In genomic region chr1:119996798-119997581, GRCm38 (mm10) we compare ENCODE assay signal across 7 mouse cellular contexts. TPM values are rescaled to one million over a fixed set of nuclear protein-coding genes. Genes with fewer than 3 reads are reported as not detected.
DNase-seq lines count a peak whose midpoint lies in the region; ATAC-seq and TF ChIP-seq lines count a peak whose summit lies in the region.

TSS of gene Cfap221 (minus strand) at chr1:119997234.

- no peaks in the 10 kb centered on the region for H3K79me2 ChIP-seq in liver, adult 2 months (ENCODE audit: control insufficient read depth, insufficient read depth, low read length)

- peak within 1 kb of the TSS; percentile 60 for H3K4me2 ChIP-seq in embryonic facial prominence, embryonic 11.5 days (ENCODE audit: low read depth, low read length)
- H3K4me2 ChIP-seq in heart, embryonic 12.5 days, result peak within 1 kb of the TSS; percentile 82
- peak within 1 kb of the TSS; percentile 92 for H3K4me2 ChIP-seq in kidney, embryonic 16.5 days (replicated peaks; ENCODE audit: low read depth, low read length)
- peak within 1 kb of the TSS; percentile 73 for H3K4me2 ChIP-seq in midbrain, postnatal 0 days (ENCODE audit: low read depth, low read length, poor library complexity, severe bottlenecking)

- no peak for TF ChIP-seq CTCF in liver, adult 2 months (IDR thresholded peaks at IDR 0.05; ENCODE audit: low read depth, low read length)
- TF ChIP-seq CTCF in midbrain, postnatal 0 days (IDR thresholded peaks at IDR 0.05), result no peak
- no peak for TF ChIP-seq CTCF in testis, adult 2 months (IDR thresholded peaks at IDR 0.05; ENCODE audit: control insufficient read depth, insufficient read depth, insufficient replicate concordance, low read depth, low read length)

- DNase-seq in adrenal gland, postnatal 10 days, result peak; percentile 81
- peak; percentile 90 for DNase-seq in embryonic facial prominence, embryonic 11.5 days (ENCODE audit: low spot score)
- DNase-seq in liver, adult 2 months (ENCODE audit: extremely low read depth, low read depth, low spot score), result peak; percentile 12
- DNase-seq in midbrain, postnatal 0 days (ENCODE audit: low spot score), result peak; percentile 81

- no peaks in the 10 kb centered on the region for H3K9me3 ChIP-seq in embryonic facial prominence, embryonic 11.5 days (replicated peaks; ENCODE audit: control insufficient read depth, low read length)
- H3K9me3 ChIP-seq in heart, embryonic 12.5 days (replicated peaks), result peaks cover 3% of the 10 kb centered on the region; the same call in 1 of the 2 replicates
- no peaks in the 10 kb centered on the region for H3K9me3 ChIP-seq in kidney, embryonic 16.5 days (ENCODE audit: low read length)
- no peaks in the 10 kb centered on the region for H3K9me3 ChIP-seq in midbrain, postnatal 0 days (ENCODE audit: low read length)

- H3K4me1 ChIP-seq in embryonic facial prominence, embryonic 11.5 days (ENCODE audit: control insufficient read depth, insufficient read depth, low read length), result no peaks in the 10 kb centered on the region
- no peaks in the 10 kb centered on the region; the same call in 1 of the 2 replicates for H3K4me1 ChIP-seq in heart, embryonic 12.5 days (replicated peaks)
- H3K4me1 ChIP-seq in kidney, embryonic 16.5 days (ENCODE audit: insufficient read depth, low read length), result peaks cover 6% of the 10 kb centered on the region; the same call in 1 of the 2 replicates
- H3K4me1 ChIP-seq in liver, adult 2 months (ENCODE audit: control insufficient read depth, insufficient read depth, low read length), result no peaks in the 10 kb centered on the region
- 0 out of 2 replicates have a peak, but pooled peaks cover 3% of the 10 kb centered on the region for H3K4me1 ChIP-seq in midbrain, postnatal 0 days (ENCODE audit: insufficient read depth, low read length)
- peaks cover 9% of the 10 kb centered on the region for H3K4me1 ChIP-seq in testis, adult 2 months (ENCODE audit: control insufficient read depth, insufficient read depth, low read length)

- TF ChIP-seq POLR2A in liver, adult 2 months (IDR thresholded peaks at IDR 0.05; ENCODE audit: extremely low read depth, insufficient read depth, low read length), result no peak
- peak; percentile 79 for TF ChIP-seq POLR2A in testis, adult 2 months (IDR thresholded peaks at IDR 0.05; ENCODE audit: control insufficient read depth, low read depth, low read length)

- peak; percentile 93 for ATAC-seq in embryonic facial prominence, embryonic 11.5 days (replicated peaks; ENCODE audit: insufficient number of reproducible peaks, low FRiP score, low TSS enrichment, low read depth)
- peak; percentile 73 for ATAC-seq in heart, embryonic 12.5 days (ENCODE audit: insufficient number of reproducible peaks, low FRiP score)
- peak; percentile 96 for ATAC-seq in kidney, embryonic 16.5 days (ENCODE audit: low FRiP score, low TSS enrichment)
- peak; percentile 80 for ATAC-seq in midbrain, postnatal 0 days (ENCODE audit: low FRiP score)

- no peak within 1 kb of the TSS for H3K27ac ChIP-seq in embryonic facial prominence, embryonic 11.5 days (replicated peaks; ENCODE audit: low read depth, low read length)
- H3K27ac ChIP-seq in heart, embryonic 12.5 days (ENCODE audit: poor library complexity, severe bottlenecking), result no peak within 1 kb of the TSS
- no peak within 1 kb of the TSS for H3K27ac ChIP-seq in kidney, embryonic 16.5 days (ENCODE audit: low read length)
- no peak within 1 kb of the TSS for H3K27ac ChIP-seq in liver, adult 2 months (replicated peaks; ENCODE audit: insufficient read depth, low read depth, low read length)
- no peak within 1 kb of the TSS for H3K27ac ChIP-seq in midbrain, postnatal 0 days (ENCODE audit: low read depth, low read length)
- H3K27ac ChIP-seq in testis, adult 2 months (ENCODE audit: control insufficient read depth, insufficient read depth, low read depth, low read length), result peak within 1 kb of the TSS; percentile 85

- H3K4me3 ChIP-seq in embryonic facial prominence, embryonic 11.5 days (ENCODE audit: low read depth, low read length), result peak within 1 kb of the TSS; percentile 34
- H3K4me3 ChIP-seq in heart, embryonic 12.5 days, result peak within 1 kb of the TSS; percentile 52
- peak within 1 kb of the TSS; percentile 67 for H3K4me3 ChIP-seq in kidney, embryonic 16.5 days (ENCODE audit: low read length)
- peak within 1 kb of the TSS; percentile 13 for H3K4me3 ChIP-seq in liver, adult 2 months (ENCODE audit: insufficient read depth, low read depth, low read length)
- peak within 1 kb of the TSS; percentile 36 for H3K4me3 ChIP-seq in midbrain, postnatal 0 days (ENCODE audit: low read depth, low read length)
- peak within 1 kb of the TSS; percentile 96 for H3K4me3 ChIP-seq in testis, adult 2 months (ENCODE audit: control insufficient read depth, low read depth, low read length)

- H3K36me3 ChIP-seq in embryonic facial prominence, embryonic 11.5 days (replicated peaks; ENCODE audit: control insufficient read depth, insufficient read depth, low read depth, low read length), result no peaks in the 10 kb centered on the region
- no peaks in the 10 kb centered on the region for H3K36me3 ChIP-seq in heart, embryonic 12.5 days
- no peaks in the 10 kb centered on the region for H3K36me3 ChIP-seq in kidney, embryonic 16.5 days (ENCODE audit: insufficient read depth, low read length)
- H3K36me3 ChIP-seq in liver, adult 2 months (ENCODE audit: control insufficient read depth, insufficient read depth, low read length), result no peaks in the 10 kb centered on the region
- no peaks in the 10 kb centered on the region for H3K36me3 ChIP-seq in midbrain, postnatal 0 days (ENCODE audit: insufficient read depth, low read length)
- H3K36me3 ChIP-seq in testis, adult 2 months (ENCODE audit: control insufficient read depth, insufficient read depth, low read length), result no peaks in the 10 kb centered on the region

- WGBS in embryonic facial prominence, embryonic 11.5 days, result 5% methylated on average over 30 of the region's 30 CpGs
- 5% methylated on average over 30 of the region's 30 CpGs for WGBS in heart, embryonic 12.5 days
- WGBS in kidney, embryonic 16.5 days, result 6% methylated on average over 30 of the region's 30 CpGs
- WGBS in liver, adult 2 months, result 6% methylated on average over 30 of the region's 30 CpGs
- 5% methylated on average over 30 of the region's 30 CpGs for WGBS in midbrain, postnatal 0 days

- H3K9ac ChIP-seq in embryonic facial prominence, embryonic 11.5 days (replicated peaks; ENCODE audit: low read length), result 0 out of 2 replicates have a peak within 1 kb of the TSS, but pooled peaks have one; percentile 14
- H3K9ac ChIP-seq in heart, embryonic 12.5 days, result peak within 1 kb of the TSS; percentile 17; the same call in 1 of the 2 replicates
- H3K9ac ChIP-seq in kidney, embryonic 16.5 days (replicated peaks; ENCODE audit: low read length), result peak within 1 kb of the TSS; percentile 62
- H3K9ac ChIP-seq in liver, adult 2 months (ENCODE audit: low read depth, low read length), result no peak within 1 kb of the TSS
- no peak within 1 kb of the TSS; the same call in 1 of the 2 replicates for H3K9ac ChIP-seq in midbrain, postnatal 0 days (replicated peaks; ENCODE audit: low read length, poor library complexity, severe bottlenecking)

- H3K27me3 ChIP-seq in embryonic facial prominence, embryonic 11.5 days (ENCODE audit: control insufficient read depth, insufficient read depth, low read length), result no peaks in the 10 kb centered on the region
- no peaks in the 10 kb centered on the region for H3K27me3 ChIP-seq in heart, embryonic 12.5 days (replicated peaks)
- no peaks in the 10 kb centered on the region for H3K27me3 ChIP-seq in kidney, embryonic 16.5 days (ENCODE audit: insufficient read depth, low read length)
- H3K27me3 ChIP-seq in liver, adult 2 months (ENCODE audit: control insufficient read depth, insufficient read depth, low read length), result no peaks in the 10 kb centered on the region
- no peaks in the 10 kb centered on the region for H3K27me3 ChIP-seq in midbrain, postnatal 0 days (ENCODE audit: insufficient read depth, low read length)
- H3K27me3 ChIP-seq in testis, adult 2 months (ENCODE audit: control insufficient read depth, insufficient read depth, low read length), result no peaks in the 10 kb centered on the region

RNA-seq across cellular contexts. Expression of gene Cfap221, which starts in this region (rescaled TPM):
- total RNA-seq in adrenal gland, postnatal 10 days (2021), result under 1 TPM; 0.39 to 0.70 TPM
- polyA plus RNA-seq in embryonic facial prominence, embryonic 11.5 days (2014; fragmentation: Nextera tagmentation; extraction: Ambion mirVana), result 0.74 TPM in 1 of 2 replicates, not detected in the other
- polyA plus RNA-seq in heart, embryonic 12.5 days (2016; fragmentation: Nextera tagmentation; extraction: Ambion mirVana), result not detected in 2 replicates
- 0.21 and 0.22 TPM in 2 replicates for polyA plus RNA-seq in kidney, embryonic 16.5 days (2015; fragmentation: Nextera tagmentation; extraction: Ambion mirVana)
- not detected in 2 replicates for total RNA-seq in liver, adult 2 months (2014; rRNA removed)
- polyA plus RNA-seq in liver, adult 2 months (2012; rRNA removed), result not detected in 2 replicates
- total RNA-seq in midbrain, postnatal 0 days (2014; rRNA removed), result 0.55 TPM in 1 of 2 replicates, not detected in the other
- 0.13 and 0.63 TPM in 2 replicates for polyA plus RNA-seq in midbrain, postnatal 0 days (2015; fragmentation: Nextera tagmentation; extraction: Ambion mirVana)
- 19.4 and 22.9 TPM in 2 replicates for polyA plus RNA-seq in testis, adult 2 months (2012; rRNA removed)

Comparison
In these comparisons a context has a peak if more than half of its experiments do, and no peak if none do; other contexts are left out.
1. RNA of gene Cfap221 (polyA plus RNA-seq): 19.4 to 22.9 TPM in testis, adult 2 months; 0.13 to 0.63 TPM in midbrain, postnatal 0 days, 0.21 to 0.22 TPM in kidney, embryonic 16.5 days, 0.74 TPM in embryonic facial prominence, embryonic 11.5 days, not detected in heart, embryonic 12.5 days and not detected in liver, adult 2 months; every median in the first group is over 10 times any median in the second.
2. Peak in DNase-seq in adrenal gland, postnatal 10 days; RNA of the gene not detected or under 1 TPM.
3. Peak in DNase-seq, ATAC-seq, H3K4me3 ChIP-seq, H3K9ac ChIP-seq and H3K4me2 ChIP-seq in embryonic facial prominence, embryonic 11.5 days; RNA of the gene not detected or under 1 TPM.
4. Peak in ATAC-seq, H3K4me3 ChIP-seq, H3K9ac ChIP-seq and H3K4me2 ChIP-seq in heart, embryonic 12.5 days; RNA of the gene not detected or under 1 TPM.
5. Peak in ATAC-seq, H3K4me3 ChIP-seq, H3K9ac ChIP-seq and H3K4me2 ChIP-seq in kidney, embryonic 16.5 days; RNA of the gene not detected or under 1 TPM.
6. Peak in DNase-seq and H3K4me3 ChIP-seq in liver, adult 2 months; RNA of the gene not detected or under 1 TPM.
7. Peak in DNase-seq, ATAC-seq, H3K4me3 ChIP-seq and H3K4me2 ChIP-seq in midbrain, postnatal 0 days; RNA of the gene not detected or under 1 TPM.
8. DNase-seq: peak in every context shown above with its lines; median percentile 90 in embryonic facial prominence, embryonic 11.5 days; 81 in adrenal gland, postnatal 10 days; 81 in midbrain, postnatal 0 days; 12 in liver, adult 2 months.
9. H3K4me3 ChIP-seq: peak in every context shown above with its lines; median percentile 96 in testis, adult 2 months; 67 in kidney, embryonic 16.5 days; 52 in heart, embryonic 12.5 days; 36 in midbrain, postnatal 0 days; 34 in embryonic facial prominence, embryonic 11.5 days; 13 in liver, adult 2 months.
10. Peak in every context shown above with its lines, with median percentiles within 50 percentile points of each other: ATAC-seq and H3K4me2 ChIP-seq.